Mouse (Mus musculus) sigmoid colon, adult 10 weeks (tissue): ENCODE measurements around the gene Cldn3. TPM values are rescaled to one million over a fixed set of nuclear protein-coding genes. Genes with fewer than 3 reads are reported as not detected.

Experiments used
- polyA plus RNA-seq: library from polyadenylated mRNA; stranded (reverse); fragments of 350-450 nt; fragmentation: Illumina TruSeq; extraction: RNeasy Lipid Tissue Mini Kit (QIAGEN cat#74804); gene quantifications from one replicate; pipeline ENCODE4 v1.2.3, GENCODE M21; 2014; ENCODE audit warnings: low read depth, low replicate concordance

The Cldn3 gene
- 1.2 TPM for polyA plus RNA-seq

DNA sequence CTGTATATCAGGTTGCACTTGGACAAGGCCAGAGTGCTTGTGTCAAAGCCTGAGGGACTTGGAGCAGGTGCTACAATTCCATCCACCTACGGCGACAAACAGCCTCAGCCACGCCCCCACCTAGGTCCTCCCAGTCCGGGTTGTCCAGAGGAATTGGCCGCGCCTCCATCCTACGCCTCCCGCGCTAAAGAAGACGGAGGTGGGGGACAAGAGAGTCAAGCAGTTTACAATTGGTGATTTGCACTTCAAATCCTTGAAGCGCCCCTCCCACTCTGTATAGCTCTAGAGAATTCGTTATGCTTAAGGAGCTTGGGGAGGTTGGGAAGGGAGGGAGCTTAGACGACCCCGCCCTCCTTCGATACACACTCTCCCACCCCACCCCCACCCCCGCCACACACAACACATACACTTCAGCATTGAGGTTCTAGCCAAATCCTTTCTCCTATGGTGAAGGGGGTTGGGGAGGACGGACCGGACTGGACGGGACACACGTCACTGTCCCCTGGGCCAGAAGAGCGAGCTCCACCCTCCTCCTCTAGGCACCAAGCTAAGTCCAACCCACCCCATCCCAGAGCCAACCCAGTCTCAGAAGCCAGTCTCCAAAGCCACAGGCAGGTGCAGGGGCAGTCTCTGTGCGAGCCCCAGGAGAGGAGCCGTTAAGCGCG lies at the start of gene Cldn3:
TSS of gene Cldn3 (plus strand) at position 582 of the 665 bp plus-strand sequence.

GRCm38 (mm10) chr5:134946857-134947255 lies 39.2 kb upstream of the Cldn3 start, which contains the start of gene Cldn4:
Gene Cldn4 (minus strand): TSS chr5:134946934.

DNA sequence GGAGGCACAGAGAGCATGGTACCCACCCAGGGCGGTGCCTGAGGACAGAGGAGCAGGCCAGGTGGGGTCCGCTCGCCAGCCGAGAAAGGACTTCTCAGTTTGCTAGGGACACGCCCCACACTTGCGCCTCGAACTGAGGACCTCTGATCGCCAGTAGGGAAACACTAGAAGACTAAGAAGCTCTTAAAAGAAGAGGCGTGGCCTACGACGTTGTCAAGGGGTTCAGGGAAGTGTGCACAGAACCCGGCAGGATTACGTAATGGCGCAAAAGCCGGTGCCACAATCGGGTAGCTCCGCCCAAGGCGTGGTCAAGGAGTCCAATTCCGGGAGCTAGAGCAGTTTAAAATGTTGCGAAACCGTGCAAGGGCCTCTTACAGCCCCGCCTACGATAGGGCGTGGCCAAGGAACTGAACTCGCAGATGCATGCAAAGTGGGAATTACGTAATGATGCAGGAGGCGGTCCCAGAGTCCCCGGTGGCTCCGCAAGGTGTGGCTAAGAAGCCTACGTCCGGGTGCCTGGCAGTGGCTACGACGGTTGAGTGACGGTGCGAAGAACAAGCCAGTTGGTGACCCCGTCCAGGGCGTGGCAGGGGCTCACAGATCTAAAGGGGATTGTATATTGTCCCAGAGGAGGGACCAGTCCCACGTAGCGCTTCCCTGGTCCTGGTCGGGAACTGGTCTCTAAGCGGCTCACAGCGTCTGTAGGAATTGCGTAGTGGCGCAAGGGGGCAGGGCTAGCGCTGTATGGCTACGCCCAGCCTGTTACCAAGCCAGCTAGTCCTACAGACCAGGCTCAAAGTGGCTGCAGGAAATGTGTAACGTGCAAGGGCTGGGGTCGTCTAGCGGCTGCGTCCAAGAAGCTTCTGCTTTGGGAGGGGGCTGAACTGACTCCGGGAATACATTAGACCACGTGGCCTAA lies 22.9 kb downstream of the Cldn3 start, which contains the start of gene Abhd11:
TSS of gene Abhd11 (plus strand) at position 482 of the 919 bp plus-strand sequence.

DNA sequence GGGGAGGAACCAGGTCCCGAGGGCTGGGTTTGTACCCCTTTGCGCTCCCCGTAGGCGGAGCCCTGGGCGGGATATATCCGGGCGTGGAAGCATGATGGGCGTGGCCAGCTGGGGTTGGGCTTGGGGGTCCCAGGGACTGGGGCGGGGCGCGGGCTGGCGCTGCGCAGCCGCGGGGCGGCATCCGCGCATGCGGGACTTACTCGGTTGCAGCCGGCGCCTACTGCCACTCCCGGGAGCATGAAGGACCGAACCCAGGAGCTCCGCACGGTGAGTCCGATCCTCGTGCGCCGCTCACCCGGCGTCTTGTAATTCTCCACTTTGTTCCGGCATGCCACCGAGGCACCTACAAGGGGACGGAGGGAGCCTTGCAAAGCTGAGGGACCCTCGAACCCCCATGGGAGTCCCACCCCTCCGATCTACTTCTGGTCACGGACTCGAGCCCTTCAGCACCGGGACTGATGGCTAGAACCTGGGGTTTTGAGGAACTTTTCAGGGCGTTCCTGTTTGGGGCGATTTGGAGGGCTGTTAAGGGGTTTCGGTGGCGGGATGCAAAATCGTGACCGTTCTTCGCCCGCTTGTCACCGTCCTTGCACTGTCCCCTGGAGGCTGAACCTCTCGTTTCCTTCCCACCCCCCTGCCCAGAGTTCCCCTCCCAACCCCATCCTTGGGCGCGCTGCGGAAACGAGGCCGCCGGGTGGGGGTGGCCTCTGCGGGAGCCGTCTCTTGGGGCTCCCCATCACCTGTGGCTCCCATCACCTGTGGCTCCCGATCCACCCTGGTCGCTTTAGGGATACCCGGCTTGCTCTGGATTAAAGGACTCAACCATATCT lies 37.5 kb downstream of the Cldn3 start, which contains the start of gene Stx1a:
TSS of gene Stx1a (plus strand) at position 139 of the 830 bp plus-strand sequence.

Other genes starting within 250 kb of the Cldn3 start
- 8.1 TPM for gene Eln, start 238.9 kb upstream of the Cldn3 start, polyA plus RNA-seq
- not detected for gene Tmem270, start 79.5 kb upstream of the Cldn3 start, polyA plus RNA-seq
- gene Cldn13, start 70.7 kb upstream of the Cldn3 start, polyA plus RNA-seq = not detected
- gene Mettl27, start 53.8 kb upstream of the Cldn3 start, polyA plus RNA-seq = 10.4 TPM
- gene Cldn4, start 39.3 kb upstream of the Cldn3 start, polyA plus RNA-seq = 2.8 TPM
- gene Abhd11, start 22.9 kb downstream of the Cldn3 start, polyA plus RNA-seq = 9.0 TPM
- gene Stx1a, start 37.3 kb downstream of the Cldn3 start, polyA plus RNA-seq = not detected
- gene Dnajc30, start 78.0 kb downstream of the Cldn3 start, polyA plus RNA-seq = 8.6 TPM
- gene Bud23, start 78.7 kb downstream of the Cldn3 start, polyA plus RNA-seq = 12.6 TPM
- not detected for gene Vps37d, start 92.1 kb downstream of the Cldn3 start, polyA plus RNA-seq
- gene Mlxipl, start 103.7 kb downstream of the Cldn3 start, polyA plus RNA-seq = 2.8 TPM
- 6.5 TPM for gene Tbl2, start 163.4 kb downstream of the Cldn3 start, polyA plus RNA-seq
- gene Bcl7b, start 182.1 kb downstream of the Cldn3 start, polyA plus RNA-seq = 9.1 TPM
- gene Baz1b, start 201.1 kb downstream of the Cldn3 start, polyA plus RNA-seq = 47.9 TPM